Mouse (Mus musculus) midbrain, postnatal 0 days (tissue): ENCODE data around the gene Bola2. TPM values are rescaled to one million over a fixed set of nuclear protein-coding genes. Genes with fewer than 3 reads are reported as not detected.

Experiments used
- ATAC-seq: fragments of 200-750 bp; cut with Nextera tagmentation; 2 replicates; pipeline ENCODE4 v1.8.0; 2017; ENCODE audit warnings: moderate number of reproducible peaks, mild to moderate bottlenecking, moderate TSS enrichment, moderate library complexity; ENCODE audit not compliant: low FRiP score
- DNase-seq: peaks from one replicate; pipeline ENCODE4 v3.0.0-alpha.2; 2015; ENCODE audit warnings: low spot score
- H3K27ac ChIP-seq: fragments of 300-500 bp; sonication (generic); 2 replicates; pipeline ENCODE4 v1.5.1; 2014; ENCODE audit warnings: low read depth, mild to moderate bottlenecking, low read length, mixed read lengths
- H3K27me3 ChIP-seq: fragments of 300-500 bp; sonication (generic); 2 replicates; pipeline ENCODE4 v1.6.1; 2014; ENCODE audit warnings: low read length, control low read depth, mixed read lengths; ENCODE audit not compliant: insufficient read depth
- H3K36me3 ChIP-seq: fragments of 300-500 bp; sonication (generic); 2 replicates; pipeline ENCODE4 v1.6.1; 2014; ENCODE audit warnings: low read length, control low read depth, mixed read lengths; ENCODE audit not compliant: insufficient read depth
- H3K4me1 ChIP-seq: fragments of 300-500 bp; sonication (generic); 2 replicates; pipeline ENCODE4 v1.6.1; 2014; ENCODE audit warnings: mild to moderate bottlenecking, control low read depth, antibody characterized with exemption, low read length, mixed read lengths; ENCODE audit not compliant: insufficient read depth
- H3K4me2 ChIP-seq: fragments of 300-500 bp; sonication (generic); 2 replicates; pipeline ENCODE4 v1.6.1; 2014; ENCODE audit warnings: low read depth, mild to moderate bottlenecking, low read length, mixed read lengths; ENCODE audit not compliant: poor library complexity, severe bottlenecking
- H3K4me3 ChIP-seq: fragments of 300-500 bp; sonication (generic); 2 replicates; pipeline ENCODE4 v1.5.1; 2014; ENCODE audit warnings: low read depth, mild to moderate bottlenecking, low read length, moderate library complexity
- H3K9ac ChIP-seq: fragments of 300-500 bp; sonication (generic); replicated peaks from 2 replicates; pipeline ENCODE4 v1.6.1; 2014; ENCODE audit warnings: mild to moderate bottlenecking, low read length, moderate library complexity, mixed read lengths; ENCODE audit not compliant: poor library complexity, severe bottlenecking
- H3K9me3 ChIP-seq: fragments of 300-500 bp; sonication (generic); 2 replicates; pipeline ENCODE4 v1.6.1; 2016; ENCODE audit warnings: low read length, control low read depth
- CTCF ChIP-seq: IDR thresholded peaks from 2 replicates; pipeline ENCODE4 v1.5.1; 2016; ENCODE audit warnings: antibody characterized with exemption, mild to moderate bottlenecking
- WGBS: fragments of 180-500 bp; shearing (Covaris S2); extraction: QIAGEN DNeasy Blood & Tissue Kit; methylation state at CpG from one replicate; pipeline ENCODE4 v1.1.7; 2014; 5-methylcytosine and 5-hydroxymethylcytosine counted together
- polyA plus RNA-seq: library from polyadenylated mRNA; unstranded; fragments of >200 nt; fragmentation: Nextera tagmentation; extraction: Ambion mirVana; gene quantifications from 2 replicates; pipeline ENCODE4 v1.2.1, GENCODE M21; 2015
- total RNA-seq: library from RNA; depleted of rRNA; stranded (reverse); fragments of >200 nt; gene quantifications from 2 replicates; pipeline ENCODE4 v1.2.3, GENCODE M21; 2014

Bola2 gene
- total and polyA plus RNA-seq, 2 experiments from 2014 or later: 143 to 160 TPM

DNA sequence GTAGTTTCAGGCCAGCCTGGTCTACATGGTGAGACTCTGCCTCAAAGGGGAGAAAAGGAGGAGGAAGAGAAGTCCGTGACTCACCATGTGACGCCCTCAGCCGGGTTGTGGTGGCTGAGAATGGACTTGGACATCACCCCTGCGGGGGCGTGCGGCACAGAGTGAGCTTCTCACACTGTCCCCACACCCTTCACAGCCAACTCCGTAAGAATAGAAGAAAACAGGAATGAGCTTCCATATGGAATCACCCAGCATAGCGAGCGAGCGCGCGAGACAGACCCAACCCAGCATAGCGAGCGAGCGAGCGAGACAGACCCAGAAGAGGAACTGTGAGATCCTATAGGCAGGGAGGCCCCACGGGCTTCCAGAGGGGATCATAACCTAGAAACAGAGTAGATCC lies 44.4 kb downstream of the Bola2 start:
- no peaks in the 10 kb centered on the region for H3K4me1 ChIP-seq
- H3K9ac ChIP-seq: no peak overlapping the region
- H3K27ac ChIP-seq: no peak overlapping the region
- WGBS: 79% methylated on average over 17 of the region's 17 CpGs
- H3K4me2 ChIP-seq: no peak overlapping the region
- no peak for DNase-seq
- H3K27me3 ChIP-seq: no peaks in the 10 kb centered on the region
- no peak for TF ChIP-seq CTCF
- no peak overlapping the region for H3K4me3 ChIP-seq
- ATAC-seq: no peak
- H3K36me3 ChIP-seq: no peaks in the 10 kb centered on the region
- H3K9me3 ChIP-seq: no peaks in the 10 kb centered on the region

DNA sequence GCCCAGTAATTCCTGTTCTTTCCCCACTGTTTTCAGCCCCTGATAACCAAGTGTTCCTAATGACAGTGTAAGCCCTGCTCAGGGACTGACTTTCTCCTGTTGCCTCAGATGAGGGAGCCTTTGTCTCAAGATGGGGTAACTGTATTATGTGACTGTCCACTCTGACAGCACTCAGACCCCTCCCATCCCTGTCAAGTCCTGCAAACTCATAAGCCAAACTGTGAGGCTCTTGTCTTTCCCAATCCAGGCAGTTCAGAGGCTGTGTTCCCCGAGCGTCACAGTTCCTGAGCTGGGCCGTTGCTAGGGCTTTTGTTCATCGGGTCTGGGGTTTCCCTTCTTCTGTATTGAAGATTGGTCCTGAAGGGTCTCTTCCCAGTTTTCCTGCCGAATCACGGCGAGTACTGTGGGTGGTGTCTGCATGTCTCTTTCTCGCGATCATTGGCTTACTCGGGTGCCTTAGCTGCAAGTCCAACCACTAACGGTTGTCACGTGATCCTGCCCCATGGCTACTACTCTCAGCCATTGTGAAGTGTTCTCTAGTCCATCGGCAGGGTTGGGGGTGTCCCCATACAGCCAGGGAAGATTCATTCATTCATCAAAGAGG lies 45.0 kb downstream of the Bola2 start:
- Histone ChIP-seq H3K9me3 (no peaks in the 10 kb centered on the region), H3K36me3 (no peaks in the 10 kb centered on the region), H3K9ac (no peak overlapping the region), H3K4me1 (no peaks in the 10 kb centered on the region), H3K27me3 (no peaks in the 10 kb centered on the region), H3K27ac (no peak overlapping the region), H3K4me3 (no peak overlapping the region), H3K4me2 (no peak overlapping the region)
- 63% methylated on average over 13 of the region's 13 CpGs for WGBS
- DNase-seq (peak; percentile 9), ATAC-seq (no peak; the same call in 1 of the 2 replicates)
- no peak for TF ChIP-seq CTCF

DNA sequence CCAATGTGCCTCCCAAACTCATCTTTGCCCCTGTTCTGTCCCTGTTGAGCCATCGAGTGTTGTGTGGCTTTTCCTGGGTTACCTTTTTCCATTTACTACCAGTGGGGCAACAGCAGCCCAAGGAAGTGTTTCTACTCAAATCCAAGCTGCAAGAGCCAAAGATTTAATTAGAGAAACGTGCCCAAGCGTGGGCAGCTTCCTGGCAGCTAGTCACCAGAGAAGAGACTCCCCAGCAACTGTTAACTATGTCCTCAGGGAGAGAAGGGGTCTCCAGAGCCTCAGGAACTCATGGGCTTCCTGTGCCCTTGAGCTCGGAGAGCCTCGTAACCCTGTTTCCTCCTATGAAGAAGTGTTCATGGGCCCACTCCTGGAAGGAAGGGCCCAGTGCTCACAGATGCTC lies 45.8 kb downstream of the Bola2 start:
- no peak overlapping the region for H3K4me3 ChIP-seq
- no peaks in the 10 kb centered on the region for H3K27me3 ChIP-seq
- no peak for ATAC-seq
- WGBS: 79% methylated on average over 5 of the region's 5 CpGs
- no peak overlapping the region for H3K4me2 ChIP-seq
- no peak overlapping the region for H3K27ac ChIP-seq
- TF ChIP-seq CTCF: no peak
- no peaks in the 10 kb centered on the region for H3K36me3 ChIP-seq
- H3K4me1 ChIP-seq: no peaks in the 10 kb centered on the region
- no peaks in the 10 kb centered on the region for H3K9me3 ChIP-seq
- no peak overlapping the region for H3K9ac ChIP-seq
- no peak for DNase-seq

DNA sequence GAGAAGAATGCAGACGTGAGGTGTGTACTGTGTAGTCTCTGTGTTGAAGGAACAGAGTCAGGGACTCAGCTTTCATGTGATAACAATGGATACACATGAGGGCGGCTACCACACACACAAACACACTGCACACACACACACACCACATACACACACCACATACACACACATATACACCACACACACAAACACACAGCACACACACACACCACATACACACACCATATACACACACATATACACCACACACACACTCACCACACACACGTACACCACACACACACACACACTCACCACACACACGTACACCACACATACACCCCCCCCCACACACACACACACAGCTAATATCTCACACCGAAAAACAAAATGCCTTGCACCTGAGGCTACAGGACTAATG lies 46.3 kb downstream of the Bola2 start:
- no peak for ATAC-seq
- Histone ChIP-seq H3K27me3 (no peaks in the 10 kb centered on the region), H3K9ac (no peak overlapping the region), H3K4me3 (no peak overlapping the region), H3K27ac (no peak overlapping the region), H3K36me3 (no peaks in the 10 kb centered on the region), H3K9me3 (no peaks in the 10 kb centered on the region), H3K4me2 (no peak overlapping the region), H3K4me1 (no peaks in the 10 kb centered on the region)
- TF ChIP-seq CTCF: no peak
- 89% methylated on average over 5 of the region's 5 CpGs for WGBS
- no peak for DNase-seq

DNA sequence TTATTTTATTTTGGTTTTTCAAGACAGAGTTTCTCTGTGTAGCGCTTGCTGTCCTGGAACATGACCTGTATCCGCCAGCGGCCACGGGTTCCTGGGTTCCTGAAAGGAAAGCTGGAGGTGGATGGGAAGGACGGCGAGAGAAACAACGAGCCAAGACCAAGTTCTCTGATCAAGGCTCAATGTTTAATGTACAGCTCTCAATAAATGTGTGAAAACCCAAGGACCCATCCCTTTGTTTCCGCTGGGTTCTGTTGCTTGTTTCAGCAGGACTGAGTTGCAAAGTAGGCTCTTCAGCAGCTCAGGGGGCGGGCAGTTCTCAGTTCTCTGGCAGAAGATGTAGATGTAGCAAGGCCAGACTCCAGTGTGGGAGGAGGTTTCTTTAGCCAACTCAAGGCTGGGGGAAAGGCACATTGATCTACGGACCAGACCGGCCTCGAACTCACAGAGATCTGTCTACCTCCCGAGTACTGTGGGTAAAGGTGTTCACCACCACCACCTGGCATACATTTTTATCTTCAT lies 46.8 kb downstream of the Bola2 start:
- 93% methylated on average over 13 of the region's 13 CpGs for WGBS
- no peak for TF ChIP-seq CTCF
- ATAC-seq: no peak
- Histone ChIP-seq H3K4me2 (no peak overlapping the region), H3K4me3 (no peak overlapping the region), H3K9ac (no peak overlapping the region), H3K36me3 (no peaks in the 10 kb centered on the region), H3K4me1 (no peaks in the 10 kb centered on the region), H3K27ac (no peak overlapping the region), H3K27me3 (no peaks in the 10 kb centered on the region), H3K9me3 (no peaks in the 10 kb centered on the region)
- DNase-seq: no peak

DNA sequence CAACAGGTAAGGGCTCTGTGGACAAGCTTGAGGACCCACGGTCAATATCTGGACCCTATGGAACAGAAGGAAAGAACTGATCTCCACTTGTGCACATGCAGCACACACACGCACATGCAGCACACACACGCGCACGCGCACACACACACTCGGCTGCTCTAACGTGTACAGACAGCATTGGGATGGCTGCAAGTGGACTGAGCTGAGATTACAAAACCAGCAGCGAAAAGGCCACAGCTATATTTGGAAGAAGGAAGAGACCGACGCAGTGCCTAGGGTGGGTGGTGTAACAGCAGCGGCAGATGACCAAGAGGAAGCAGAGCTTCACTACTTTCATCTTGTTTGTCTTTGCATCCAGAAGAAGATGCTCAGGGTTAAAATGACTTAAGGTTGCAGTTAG lies 50.9 kb downstream of the Bola2 start:
- Histone ChIP-seq H3K9me3 (no peaks in the 10 kb centered on the region), H3K9ac (no peak overlapping the region), H3K4me1 (no peaks in the 10 kb centered on the region), H3K27ac (no peak overlapping the region), H3K4me3 (no peak overlapping the region), H3K27me3 (no peaks in the 10 kb centered on the region), H3K4me2 (no peak overlapping the region), H3K36me3 (no peaks in the 10 kb centered on the region)
- WGBS: 89% methylated on average over 12 of the region's 12 CpGs
- no peak for ATAC-seq
- DNase-seq: no peak
- TF ChIP-seq CTCF: no peak
